Mouse (Mus musculus): ENCODE measurements at regions not wholly inside any gene's neighbourhood (a gene's known extent, or its start where the extent isn't known, plus 50 kb on each side); places are given as distances from the start of the nearest gene placed in this dataset.
A peak's percentile ranks its signal among the peaks of the same experiment; 100 is the strongest.

DNA sequence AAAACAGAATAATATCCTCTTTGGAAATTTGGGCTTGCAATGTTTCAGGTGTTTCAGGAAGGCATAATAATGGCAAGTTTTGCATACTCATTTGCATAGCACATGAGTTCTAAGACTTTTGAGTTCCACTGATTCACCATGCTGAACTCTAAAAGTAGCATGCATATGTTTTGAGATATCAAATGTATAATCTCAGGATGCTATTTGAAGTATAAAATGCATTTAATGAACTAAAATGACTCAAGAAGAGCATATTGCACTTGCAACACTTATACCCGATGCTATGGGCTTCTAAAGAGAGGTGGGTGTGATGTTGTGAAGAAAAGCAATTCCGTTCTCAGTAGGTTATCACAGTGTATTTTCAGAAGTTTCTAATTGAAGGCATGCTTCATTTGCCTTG lies 1930.6 kb downstream of the Grik2 start:
- peak; percentile 68 for DNase-seq (ENCODE audit: low read depth, low spot score)

Data from brain, adult 2 months (tissue).